In the genomic region with DNA sequence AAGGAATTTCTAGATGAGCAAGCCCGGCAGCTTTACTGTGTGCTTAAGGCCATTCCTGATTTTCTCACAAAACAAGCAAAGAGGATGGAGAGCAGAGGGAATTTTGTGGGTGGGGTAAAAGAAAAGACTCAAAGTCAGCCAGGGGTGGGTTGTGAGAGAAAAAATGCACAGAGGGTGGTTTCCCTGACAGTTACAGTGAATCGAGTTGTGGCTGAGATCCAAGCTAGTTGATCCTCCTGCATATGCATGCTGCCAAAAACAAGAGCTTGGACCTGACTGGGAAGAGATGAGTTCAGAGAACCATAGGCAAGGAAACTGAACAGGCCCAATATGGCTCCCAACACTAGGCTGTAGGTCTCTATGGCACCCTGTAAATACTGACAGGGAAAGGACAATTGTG, we compare ENCODE assay signal across 14 mouse cellular contexts. TPM values are rescaled to one million over a fixed set of nuclear protein-coding genes. Genes with fewer than 3 reads are reported as not detected.
DNase-seq lines count a peak whose midpoint lies in the region.
"Had no signal": no experiment of that assay in that cellular context is flagged by ENCODE, and none has a peak within 500 bp of the region (broad histone marks: within the 10 kb centered on the region; RNA-seq: fewer than 3 reads in every experiment).

No protein-coding gene starts in this region.

- peak; percentile 11 for DNase-seq in cerebellum, adult 9-10 months
- DNase-seq in cerebellum, adult 8-10 months, result no peak
- peak; percentile 2 to 17 for DNase-seq in frontal cortex, postnatal 36 days (ENCODE audit: low spot score in 2 of 2)
- DNase-seq in frontal cortex, postnatal 10 days (ENCODE audit: low spot score in 2 of 2), result no peak
- peak; percentile 16 to 18 for DNase-seq in right cerebral cortex, adult 2 months (ENCODE audit: low spot score in 2 of 2)
- DNase-seq in right cerebral cortex, postnatal 4 days, result no peak
- DNase-seq in layer of hippocampus, postnatal 10 days (ENCODE audit: low spot score in 2 of 2), result no peak
- no peak for DNase-seq in embryo, embryonic 9.5 days (ENCODE audit: extremely low spot score)
- DNase-seq: adrenal gland, postnatal 25 days; embryo, embryonic 11 days; heart, adult 2 months; heart, postnatal 10 days; lung, postnatal 14 days; spleen, adult 18-20 months had no signal

RNA-seq across cellular contexts. Expression of a gene that starts 0.9 kb away (rescaled TPM):
- 100 to 1,000 TPM; 151 to 199 TPM for total RNA-seq in layer of hippocampus, postnatal 10 days (2021)

RNA-seq across cellular contexts. Expression of a gene that starts 40.5 kb away (rescaled TPM):
- 10 to 100 TPM; 78.0 to 78.1 TPM for total RNA-seq in layer of hippocampus, postnatal 10 days (2021)

Comparison
In these comparisons a context has a peak if more than half of its experiments do, and no peak if none do; other contexts are left out.
1. DNase-seq: peak in cerebellum, adult 9-10 months (single experiment), frontal cortex, postnatal 36 days (2 of 2) and right cerebral cortex, adult 2 months (2 of 2); none in cerebellum, adult 8-10 months (single experiment), frontal cortex, postnatal 10 days (0 of 2), right cerebral cortex, postnatal 4 days (single experiment), layer of hippocampus, postnatal 10 days (0 of 2) and embryo, embryonic 9.5 days (single experiment).